Mouse (Mus musculus) gastrocnemius, postnatal 4 days (tissue): ENCODE data around the gene Bgn. TPM values are rescaled to one million over a fixed set of nuclear protein-coding genes. Genes with fewer than 3 reads are reported as not detected.

Source experiments
- total RNA-seq, 2 experiments: library from RNA; stranded (reverse); gene quantifications; 2 replicates each; pipeline ENCODE4 v1.2.3; 2021

The Bgn gene
- total RNA-seq, 2 experiments from 2014 or later: 487 to 574 TPM

Other genes starting within 250 kb of the Bgn start
- gene Xlr4c, start 240.5 kb upstream of the Bgn start, total RNA-seq: under 1 TPM in 1 of 2 experiments, not detected in 1; 0.49 TPM
- not detected for gene Xlr3c, start 218.2 kb upstream of the Bgn start, total RNA-seq
- not detected for gene Xlr5a, start 190.6 kb upstream of the Bgn start, total RNA-seq
- gene Xlr5c, start 190.6 kb upstream of the Bgn start, total RNA-seq: not detected
- gene Gm45015, start 146.8 kb upstream of the Bgn start, total RNA-seq: not detected
- gene Zfp275, start 141.0 kb upstream of the Bgn start, total RNA-seq: 10 to 100 TPM; 24.3 to 26.3 TPM
- gene Gm18336, start 84.9 kb upstream of the Bgn start, total RNA-seq: not detected
- not detected for gene Zfp92, start 72.5 kb upstream of the Bgn start, total RNA-seq
- not detected for gene Trex2, start 48.3 kb upstream of the Bgn start, total RNA-seq
- gene Haus7, start 24.6 kb upstream of the Bgn start, total RNA-seq: 10 to 100 TPM; 23.3 to 27.7 TPM
- gene Atp2b3, start 19.5 kb downstream of the Bgn start, total RNA-seq: 1 to 10 TPM; 4.6 to 9.7 TPM
- gene Dusp9, start 155.8 kb downstream of the Bgn start, total RNA-seq: under 1 TPM; 0.12 to 0.41 TPM
- 10 to 100 TPM; 11.4 to 12.8 TPM for gene Pnck, start 176.5 kb downstream of the Bgn start, total RNA-seq
- 10 to 100 TPM; 58.9 to 66.2 TPM for gene Slc6a8, start 189.5 kb downstream of the Bgn start, total RNA-seq
- gene Bcap31, start 232.6 kb downstream of the Bgn start, total RNA-seq: 100 to 1,000 TPM in 1 of 2 experiments, 10 to 100 TPM in 1; 99.9 to 104 TPM
- 10 to 100 TPM; 24.1 to 26.8 TPM for gene Abcd1, start 233.0 kb downstream of the Bgn start, total RNA-seq